Mouse (Mus musculus): Measurements from ENCODE around the gene Zmat5.
"Not testable (repeated sequence)": the region's sequence is repeated elsewhere in the genome, so short reads cannot be mapped to it uniquely, and the experiment has no call there.

The Zmat5 gene

DNA sequence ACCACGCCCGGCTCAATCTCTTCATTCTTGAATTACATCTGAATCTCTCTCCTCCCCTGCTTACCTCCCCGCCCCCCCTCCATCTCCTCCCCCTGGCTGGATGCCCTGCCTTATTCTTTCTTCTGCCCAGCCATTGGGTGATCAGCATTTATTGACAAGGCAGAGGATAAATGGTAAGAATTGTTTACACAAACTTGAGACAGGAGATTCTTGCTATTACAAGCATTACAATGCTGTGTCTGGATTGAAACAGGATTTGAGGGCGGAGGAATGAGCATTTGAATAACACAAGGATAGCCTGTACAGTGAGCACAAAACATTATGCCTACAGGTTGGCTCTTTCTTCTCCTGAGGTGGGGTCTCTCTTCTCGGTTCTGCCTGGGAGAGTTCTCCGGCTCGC, 14.1 kb upstream of the Zmat5 start:
- DNase-seq (ENCODE audit: low spot score), result no peak

DNA sequence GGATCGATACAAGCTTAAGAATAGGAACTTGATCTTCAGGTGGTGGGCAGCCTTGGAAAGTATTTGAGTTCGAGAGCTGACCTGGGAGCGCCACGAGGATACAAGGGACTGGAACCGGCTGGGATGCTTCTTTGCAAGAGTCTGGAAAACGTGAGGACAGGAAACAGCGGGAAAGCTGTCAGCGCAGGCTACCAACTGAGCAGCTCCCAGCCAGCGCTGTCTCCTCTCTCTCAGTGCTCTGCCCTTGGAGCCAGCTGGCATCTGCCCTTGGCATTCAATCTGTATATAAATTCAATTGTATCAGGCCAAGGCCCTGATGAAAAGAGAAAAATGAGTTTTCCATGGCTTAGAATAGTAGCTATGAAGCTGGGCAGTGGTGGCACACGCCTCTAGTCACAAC, 13.3 kb upstream of the Zmat5 start:
- peak; percentile 54 for DNase-seq (ENCODE audit: low spot score)

DNA sequence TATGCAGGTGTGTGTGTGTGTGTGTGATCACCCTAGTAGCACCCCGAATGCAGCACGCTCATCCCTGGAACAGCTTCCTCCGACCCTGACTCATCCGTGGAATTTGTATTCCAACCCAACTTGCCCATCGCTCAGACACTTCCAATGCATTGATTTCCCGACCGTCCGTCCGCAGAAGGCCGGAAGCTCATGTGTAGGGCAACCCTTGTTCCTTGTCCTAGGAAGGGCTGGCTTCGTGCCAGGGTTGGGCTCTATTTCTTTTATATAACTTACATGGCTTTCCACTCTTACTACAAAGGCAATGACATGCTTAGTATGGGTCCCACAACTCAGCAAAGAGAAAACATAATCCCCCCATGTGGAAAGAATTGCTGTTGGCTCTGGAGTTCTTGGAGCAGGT, 12.3 kb upstream of the Zmat5 start:
- no peak for DNase-seq (ENCODE audit: low spot score)

DNA sequence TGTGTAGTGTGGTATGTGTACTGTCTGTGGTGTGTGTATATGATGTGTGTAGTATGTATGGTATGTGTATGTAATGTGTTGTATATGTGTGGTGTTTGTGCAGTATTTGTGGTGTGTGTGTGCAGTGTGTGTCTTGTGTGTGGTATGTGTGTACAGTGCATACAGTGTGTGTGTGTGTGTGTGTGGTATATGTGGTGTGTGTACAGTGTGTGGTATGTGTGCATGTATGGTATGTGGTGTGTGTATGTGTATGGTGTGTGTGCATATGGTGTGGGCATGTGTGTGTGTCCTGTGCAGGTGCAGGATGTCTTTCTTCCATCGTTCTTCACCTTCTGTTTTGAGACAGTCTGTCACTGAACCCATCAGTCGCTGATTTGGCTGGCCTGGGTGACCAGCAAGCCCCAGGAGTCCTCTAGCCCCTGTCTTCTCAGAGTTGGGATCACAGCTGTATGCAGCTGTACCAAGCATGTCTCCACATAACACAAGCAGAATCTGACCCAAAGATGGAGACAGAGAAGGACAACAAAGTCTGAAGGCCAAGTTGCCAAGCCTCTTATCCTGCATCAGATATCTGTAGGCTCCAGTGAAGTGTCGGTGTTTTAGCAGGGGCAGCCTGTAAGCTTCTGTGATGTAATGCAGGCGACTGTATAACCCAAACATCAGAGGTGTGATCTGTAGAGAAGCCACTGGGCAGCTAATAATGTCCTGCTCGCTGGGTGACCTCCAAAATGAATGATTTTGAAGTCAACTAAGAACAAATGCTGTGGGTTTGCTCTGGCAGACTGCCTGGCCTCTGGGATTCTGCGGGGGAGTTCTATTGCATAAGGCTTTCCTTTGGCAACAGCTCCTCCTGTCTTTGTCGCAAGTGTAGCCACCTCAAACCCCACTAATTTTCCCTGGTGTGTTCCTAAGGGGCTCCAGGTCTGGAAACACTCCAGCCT, 7.2 kb upstream of the Zmat5 start:
- peak; percentile 83 for DNase-seq (ENCODE audit: low spot score)

DNA sequence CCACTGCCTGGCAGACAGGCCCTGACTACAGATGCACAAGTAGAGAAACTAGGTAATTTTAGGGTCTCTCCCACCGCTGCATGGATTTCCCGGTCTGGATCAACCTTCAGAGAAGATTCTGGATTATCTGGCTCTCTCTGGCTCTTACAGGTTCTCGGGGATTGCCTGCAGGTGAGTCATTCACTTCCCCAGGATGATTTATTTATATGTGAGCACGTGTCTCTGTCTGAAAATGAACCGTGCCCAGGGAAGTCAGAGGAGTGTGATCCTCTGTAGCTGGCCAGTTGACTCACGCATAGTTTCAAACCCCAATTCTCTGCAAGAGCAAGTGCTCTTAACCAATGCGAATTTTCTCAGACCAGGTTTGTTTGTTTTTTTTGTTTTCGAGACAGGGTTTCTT, 3.8 kb upstream of the Zmat5 start:
- DNase-seq (ENCODE audit: low spot score), result no peak

DNA sequence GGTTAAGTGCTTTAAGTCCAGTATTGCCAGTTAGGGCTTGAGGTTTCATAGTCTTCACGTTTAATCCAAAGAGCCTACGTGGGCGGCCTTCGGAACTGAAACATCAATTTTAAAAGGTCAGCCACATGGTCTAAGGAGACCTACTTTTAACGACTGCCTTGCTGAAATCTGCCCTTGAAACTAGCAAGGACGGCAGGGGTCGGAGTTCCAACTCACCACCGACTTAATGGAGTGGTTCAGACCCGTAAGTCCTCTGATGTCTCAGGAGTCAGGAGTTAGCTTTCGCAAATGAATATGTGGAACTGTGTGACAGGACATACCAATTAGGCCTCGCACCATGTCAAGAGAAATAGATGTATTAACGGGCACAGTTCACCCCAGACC, 798 bp upstream of the Zmat5 start:
- DNase-seq (ENCODE audit: low spot score), result no peak

DNA sequence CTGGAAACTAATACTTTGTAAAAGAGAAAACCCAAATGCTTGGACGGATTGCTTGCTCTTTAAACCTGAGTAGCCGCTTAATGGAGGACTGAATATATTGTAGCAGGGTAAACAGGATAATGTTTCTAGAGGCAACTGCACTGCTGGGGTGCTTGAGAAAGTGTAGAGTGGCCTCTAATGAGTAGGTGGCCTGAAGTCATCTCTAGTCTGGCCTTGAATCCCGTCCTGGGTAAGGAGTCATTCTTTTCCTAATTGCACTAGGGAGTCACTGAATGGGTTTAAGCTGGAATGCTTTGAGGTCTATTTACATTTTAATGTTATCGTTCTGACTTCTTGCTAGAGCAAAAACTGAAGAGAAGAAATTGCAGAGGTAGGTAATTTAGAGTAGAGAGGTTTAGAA, 700 bp downstream of the Zmat5 start:
- no peak for DNase-seq (ENCODE audit: low spot score)

DNA sequence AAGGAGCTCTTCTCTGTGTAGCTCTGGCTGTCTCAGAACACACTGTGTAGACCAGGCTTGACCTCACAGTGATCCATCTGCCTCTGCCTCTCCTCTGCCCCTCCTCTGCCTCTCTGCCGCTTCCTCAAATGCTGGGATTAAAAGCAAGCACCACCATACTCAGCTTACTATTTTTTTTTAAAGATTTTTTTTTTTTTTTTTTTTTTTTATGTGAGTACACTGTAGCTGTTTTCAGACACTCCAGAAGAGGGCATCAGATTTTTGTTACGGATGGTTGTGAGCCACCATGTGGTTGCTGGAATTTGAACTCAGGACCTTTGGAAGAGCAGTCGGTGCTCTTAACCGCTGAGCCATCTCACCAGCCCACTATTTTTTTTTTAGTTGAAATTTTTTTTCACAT, 5.7 kb downstream of the Zmat5 start:
- DNase-seq (ENCODE audit: low spot score), result not testable (repeated sequence)

DNA sequence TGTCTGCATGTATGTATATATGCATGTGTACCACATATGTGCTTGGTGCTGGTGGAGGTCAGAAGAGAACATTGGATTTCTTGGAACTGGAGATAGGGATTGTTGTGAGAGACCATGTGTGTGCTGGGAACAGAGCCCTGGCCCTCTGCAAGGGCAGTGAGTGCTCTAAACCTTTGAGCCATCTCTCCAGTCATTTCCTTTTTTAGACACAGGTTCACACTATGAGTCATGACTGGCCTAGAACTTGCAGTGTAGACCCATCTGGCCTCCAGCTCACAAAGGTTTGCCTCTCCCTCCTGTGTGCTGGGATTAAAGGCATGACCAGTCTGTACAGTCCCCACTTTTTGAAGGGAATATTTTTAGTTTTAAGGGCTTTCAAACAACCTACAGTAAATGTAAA, 8.3 kb downstream of the Zmat5 start:
- DNase-seq (ENCODE audit: low spot score), result no peak

DNA sequence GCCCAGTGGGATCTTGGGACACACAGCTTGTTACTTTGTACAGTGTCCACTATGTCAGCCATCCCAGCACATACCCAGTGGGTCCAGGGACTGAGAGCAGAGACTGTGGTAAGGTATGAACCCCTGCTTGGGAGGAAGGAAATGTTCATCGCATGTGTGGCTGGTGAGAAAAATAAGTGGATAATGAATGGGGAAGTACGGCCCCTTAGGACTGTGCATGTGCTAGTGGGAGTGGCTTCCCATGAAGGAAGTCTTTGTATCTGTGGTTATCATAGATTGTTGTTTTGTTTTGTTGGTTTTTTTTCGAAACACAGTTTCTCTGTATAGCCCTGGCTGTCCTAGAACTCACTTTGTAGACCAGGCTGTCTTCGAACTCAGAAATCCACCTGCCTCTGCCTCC, 10.2 kb downstream of the Zmat5 start:
- no peak for DNase-seq (ENCODE audit: low spot score)

DNA sequence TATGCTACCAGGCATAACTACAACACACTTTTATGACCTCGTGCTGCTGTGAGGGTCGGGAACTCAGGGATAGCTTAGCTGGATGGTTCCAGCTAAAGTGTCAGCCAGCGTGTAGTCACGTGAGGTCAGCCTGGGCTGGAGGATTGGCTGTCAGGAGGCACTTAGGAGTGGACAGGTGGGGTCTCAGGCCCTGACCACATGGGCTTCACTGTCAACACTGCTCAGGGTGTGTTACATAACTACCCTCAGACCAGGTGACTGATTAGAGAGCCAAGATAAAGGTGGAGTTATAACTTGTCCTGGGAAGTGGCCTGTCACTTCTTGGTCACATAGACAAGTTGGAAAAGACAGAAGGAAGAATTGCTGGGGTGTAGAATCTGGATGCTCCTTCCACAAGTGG, 11.1 kb downstream of the Zmat5 start:
- no peak for DNase-seq (ENCODE audit: low spot score)

DNA sequence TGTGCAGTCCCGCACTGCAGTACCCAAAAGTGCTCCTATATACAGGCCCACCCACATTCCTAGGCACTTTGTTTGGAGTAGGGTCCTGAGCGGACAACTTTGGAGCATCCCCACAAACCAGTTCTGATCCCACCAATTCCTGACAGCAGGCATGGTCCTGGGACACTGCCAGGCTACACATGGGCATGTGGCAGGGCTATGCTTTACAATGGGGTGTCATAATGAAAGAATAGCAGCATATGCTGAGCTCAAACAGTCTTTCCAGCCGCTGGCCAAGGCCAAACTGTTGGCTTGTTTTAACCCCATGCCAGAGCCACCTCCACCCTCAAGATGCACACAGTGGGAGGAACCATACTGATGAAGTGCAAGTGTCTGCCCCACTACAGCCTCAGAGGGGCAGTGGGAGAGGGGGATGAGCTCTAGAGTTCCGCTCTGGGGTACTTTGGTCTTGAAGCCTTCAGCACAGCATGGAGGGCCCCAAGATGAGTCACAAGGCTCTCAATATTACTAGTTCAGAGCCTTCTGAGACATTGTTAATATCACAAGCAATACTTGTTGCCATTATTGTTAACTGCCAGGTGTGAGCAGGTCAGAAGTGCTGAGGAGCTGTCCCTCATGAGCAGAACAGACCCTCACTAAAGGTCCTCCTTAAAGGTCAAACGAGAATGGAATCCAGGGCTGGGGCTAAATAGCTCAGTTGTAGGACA, 12.2 kb downstream of the Zmat5 start:
- no peak for DNase-seq (ENCODE audit: low spot score)

DNA sequence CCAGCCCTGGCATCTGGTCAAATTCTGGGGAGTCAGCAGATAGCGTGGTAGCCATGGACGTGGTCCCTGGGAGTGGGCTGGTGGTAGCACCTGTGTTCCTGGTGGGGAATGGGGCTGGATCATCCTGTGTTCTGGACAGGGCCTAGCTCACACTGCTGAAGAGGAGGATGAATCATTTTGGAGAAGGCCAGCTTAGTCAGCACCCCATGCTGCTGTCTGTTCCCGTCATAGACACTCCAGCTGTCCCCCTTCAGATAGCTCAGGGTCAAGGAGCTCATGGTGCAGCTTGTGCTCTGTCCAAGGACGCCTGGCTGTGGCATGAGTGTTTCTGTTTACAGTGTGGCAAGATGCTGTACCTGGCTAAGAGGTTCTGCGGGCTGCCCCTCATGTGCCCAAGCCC, 14.1 kb downstream of the Zmat5 start:
- DNase-seq (ENCODE audit: low spot score), result no peak

DNA sequence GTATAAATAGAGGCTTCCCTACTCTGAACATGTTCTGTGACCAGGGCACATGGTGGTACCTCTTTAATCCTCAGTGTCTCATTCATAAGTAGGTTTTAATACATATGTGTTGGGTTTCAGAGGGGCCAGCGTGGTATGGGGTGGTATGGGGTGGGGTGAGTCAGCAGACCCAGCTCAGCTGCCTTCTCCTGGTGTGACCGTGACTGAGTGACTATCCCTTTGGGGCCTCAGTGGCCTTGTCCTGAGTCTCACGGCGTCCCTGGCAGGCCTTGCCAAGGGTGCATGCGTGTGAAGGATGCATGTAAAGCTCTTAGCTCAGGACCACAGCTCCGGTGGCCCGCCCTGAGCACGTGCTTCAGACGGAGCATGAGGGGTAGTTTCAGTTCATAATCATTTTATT, 15.5 kb downstream of the Zmat5 start:
- DNase-seq (ENCODE audit: low spot score), result no peak

DNA sequence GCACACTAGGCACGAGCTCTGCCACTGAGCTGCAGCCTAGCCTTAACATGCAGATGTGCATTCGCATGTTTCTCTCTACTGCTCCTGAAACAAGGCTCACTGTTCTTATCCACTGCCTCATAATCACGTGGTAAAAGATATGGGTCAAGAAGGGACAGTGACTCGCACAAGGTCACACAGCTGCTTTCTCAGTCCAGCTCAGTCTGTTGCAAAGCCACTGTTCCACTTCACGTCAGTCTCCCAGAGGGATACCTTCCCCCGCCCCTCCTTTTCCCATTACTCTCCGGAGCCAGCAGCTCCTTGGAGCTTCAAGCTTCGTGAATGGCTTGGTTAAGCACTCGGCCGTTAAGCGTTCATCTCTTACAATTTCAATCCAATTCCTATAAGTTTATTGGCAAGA, 15.9 kb downstream of the Zmat5 start:
- no peak for DNase-seq (ENCODE audit: low spot score)

DNA sequence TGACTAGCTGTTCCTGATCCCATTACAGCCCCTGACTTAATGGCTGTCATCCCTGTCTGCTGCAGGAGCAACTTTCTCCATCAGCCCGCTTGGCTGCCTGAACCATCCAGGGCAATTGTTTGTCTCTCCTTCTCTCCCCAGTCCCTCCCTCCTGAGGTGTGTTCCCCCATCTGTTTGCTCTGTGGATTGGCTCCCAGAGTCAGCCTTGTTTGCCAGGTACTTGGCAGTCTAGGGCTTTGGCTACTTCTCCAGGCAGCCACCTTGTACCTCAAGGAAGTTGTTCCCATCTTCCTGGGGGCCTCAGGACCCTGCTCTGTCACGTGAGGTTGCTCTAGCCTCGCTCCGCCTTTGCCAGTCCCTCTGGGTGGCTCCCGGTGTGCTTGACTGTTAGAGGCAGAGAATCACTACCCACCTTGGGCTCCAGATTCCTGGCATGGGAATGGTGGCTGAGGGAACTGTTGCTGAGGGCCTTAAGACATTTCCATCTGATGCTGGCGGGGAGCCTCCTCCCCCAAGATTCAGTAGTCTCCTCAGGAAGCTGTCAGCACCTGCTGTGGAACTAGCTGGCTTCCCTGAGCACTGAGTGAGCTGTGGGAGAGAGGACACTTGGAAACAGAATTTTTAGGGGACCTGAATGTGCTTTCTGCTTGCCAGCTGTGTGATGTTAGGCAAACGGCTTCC, 16.6 kb downstream of the Zmat5 start:
- no peak for DNase-seq (ENCODE audit: low spot score)

DNA sequence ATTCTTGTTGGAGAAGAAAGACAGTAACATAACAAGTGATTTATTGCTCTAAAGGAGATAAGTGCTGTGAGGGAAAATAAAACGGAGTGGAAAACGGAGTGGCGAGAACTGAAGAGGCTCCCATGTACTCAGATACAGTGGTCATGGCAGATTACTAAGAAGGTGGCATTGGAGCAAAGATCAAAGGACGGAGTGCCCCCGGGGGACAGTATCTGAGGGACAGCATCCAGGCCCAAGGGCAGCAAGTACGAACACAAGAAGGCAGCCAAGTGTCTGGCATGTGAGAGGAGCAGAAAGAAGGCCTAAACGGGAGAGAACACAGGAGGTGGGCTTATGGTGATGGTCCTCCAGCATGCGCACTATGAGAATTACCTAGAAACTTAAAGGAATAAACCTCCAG, 17.2 kb downstream of the Zmat5 start:
- no peak for DNase-seq (ENCODE audit: low spot score)

DNA sequence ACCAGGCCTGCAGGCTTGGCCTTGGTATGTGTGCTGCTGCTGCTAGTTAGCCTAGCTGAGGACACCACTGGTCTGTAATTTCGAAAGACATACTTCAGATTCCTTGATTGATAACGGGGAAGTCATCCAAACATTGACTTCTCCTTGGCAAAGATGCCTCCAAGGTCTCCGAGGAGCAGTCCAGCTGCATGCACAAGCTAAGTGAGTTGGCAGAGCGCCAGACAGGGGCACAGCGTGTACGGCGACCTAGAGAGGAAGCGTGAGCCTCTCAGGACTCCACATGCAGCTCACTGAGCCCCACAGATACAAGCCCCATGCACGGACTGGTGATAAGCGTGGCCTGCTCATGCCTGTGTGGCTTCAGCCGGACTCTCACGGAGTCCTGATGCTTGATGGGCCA, 25.1 kb downstream of the Zmat5 start:
- DNase-seq (ENCODE audit: low spot score), result peak; percentile 79

DNA sequence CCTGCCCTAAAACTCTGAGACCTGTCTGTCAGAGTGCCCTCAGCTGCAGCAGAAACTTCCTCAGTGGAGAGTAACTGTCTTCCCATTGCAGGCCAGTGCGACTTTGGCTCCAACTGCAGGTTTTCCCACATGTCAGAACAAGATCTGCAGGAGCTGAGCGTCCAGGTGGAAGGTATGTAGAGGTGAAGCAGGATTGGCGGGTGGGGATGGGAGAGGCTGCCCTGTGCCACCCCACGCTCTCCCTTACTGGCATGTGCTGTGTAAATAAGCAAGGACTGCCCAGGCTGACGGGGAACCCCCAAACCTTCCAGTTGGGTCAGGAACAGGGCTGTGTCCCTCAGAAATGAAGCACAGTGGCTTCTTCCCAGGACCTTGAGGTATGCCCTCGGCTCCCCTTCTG, 25.6 kb downstream of the Zmat5 start:
- DNase-seq (ENCODE audit: low spot score), result no peak

DNA sequence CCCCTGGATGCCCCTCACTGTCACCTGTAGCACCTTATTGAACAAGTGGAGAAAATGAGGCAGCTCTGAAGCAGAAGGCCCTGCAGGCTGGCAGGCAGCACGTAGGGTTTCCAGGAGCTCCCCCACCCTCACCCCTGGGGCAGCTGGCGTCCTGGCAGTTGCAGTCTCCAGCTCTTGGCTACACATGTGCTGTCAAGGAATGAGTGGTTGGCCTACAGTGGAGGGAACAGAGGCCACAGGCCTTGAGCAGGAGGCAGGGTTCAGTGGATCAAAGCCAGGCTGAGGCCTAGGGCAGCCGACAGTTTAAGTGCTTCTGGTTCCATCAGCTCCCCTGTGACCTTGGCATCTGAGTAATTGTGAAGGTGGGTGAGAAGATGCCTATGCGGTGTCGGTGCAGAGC, 26.4 kb downstream of the Zmat5 start:
- no peak for DNase-seq (ENCODE audit: low spot score)

DNA sequence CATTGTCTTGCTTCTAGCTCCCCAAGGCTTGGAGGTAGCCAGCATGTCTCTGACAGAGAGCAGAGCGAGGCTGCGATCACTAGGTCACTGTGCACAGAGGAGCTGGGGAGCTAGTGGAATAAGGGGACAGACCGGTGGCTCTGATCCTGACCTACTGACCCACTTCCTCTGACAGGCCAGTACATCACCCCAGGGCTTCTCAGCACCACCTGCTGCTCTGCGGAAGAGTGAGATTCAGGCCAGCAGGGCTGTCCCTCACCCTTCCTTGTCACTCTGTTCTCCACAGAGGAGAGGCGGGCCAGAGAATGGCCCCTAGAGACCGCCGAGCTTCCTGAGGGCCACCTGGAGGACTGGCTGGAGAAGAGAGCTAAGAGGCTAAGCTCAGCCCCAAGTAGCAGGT, 27.3 kb downstream of the Zmat5 start:
- no peak for DNase-seq (ENCODE audit: low spot score)

DNA sequence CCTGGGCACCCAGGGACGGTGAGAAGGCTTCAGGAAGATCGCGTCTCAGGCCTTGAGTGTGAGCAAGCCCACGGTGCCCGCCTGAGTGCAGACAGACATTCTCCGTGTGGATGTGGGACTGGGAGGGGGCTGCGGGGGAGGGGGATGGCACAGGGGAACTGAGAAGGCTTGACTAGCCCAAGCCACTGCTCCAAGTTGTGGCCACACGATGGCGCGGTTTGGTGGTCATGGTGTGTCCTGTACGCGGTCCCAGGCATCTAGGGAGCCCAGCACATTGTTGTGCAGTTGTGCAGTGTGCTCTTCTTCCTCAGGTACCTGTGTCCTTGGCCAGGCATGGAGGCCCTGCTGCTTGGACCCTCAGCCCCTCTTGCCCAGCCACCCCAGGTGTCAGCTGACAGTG, 29.7 kb downstream of the Zmat5 start:
- no peak for DNase-seq (ENCODE audit: low spot score)

DNA sequence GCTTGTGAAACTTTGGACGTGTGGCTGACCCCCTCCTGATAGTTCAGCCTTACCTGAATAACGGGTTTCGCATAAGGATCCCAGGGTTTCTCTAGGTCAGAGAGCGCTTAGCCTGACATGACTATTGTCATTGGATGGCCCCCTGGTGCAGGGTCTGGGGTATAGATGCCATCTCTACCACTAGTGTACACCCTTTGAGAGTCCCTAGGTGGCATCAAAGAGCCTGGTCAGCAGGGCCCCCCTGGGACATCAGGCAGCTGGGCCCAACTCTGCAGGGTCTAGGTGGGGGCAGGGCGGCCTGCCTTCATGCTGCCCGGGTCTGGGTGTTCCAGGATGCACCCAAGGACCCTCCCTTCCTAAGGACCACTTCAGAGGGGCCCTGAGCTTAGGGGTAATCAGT, 31.9 kb downstream of the Zmat5 start:
- DNase-seq (ENCODE audit: low spot score), result no peak

Data from ovary, postnatal 36 days (tissue).